Mouse (Mus musculus): ENCODE measurements at regions not wholly inside any gene's neighbourhood (a gene's known extent, or its start where the extent isn't known, plus 50 kb on each side); places are given as distances from the start of the nearest gene placed in this dataset.
"Not testable (repeated sequence)": the region's sequence is repeated elsewhere in the genome, so short reads cannot be mapped to it uniquely, and the experiment has no call there.

GRCm38 (mm10) chr10:96230391-96230790 lies 94.0 kb downstream of the Gm5426 start:
- H3K9me3 ChIP-seq = no peaks in the 10 kb centered on the region
- no peak overlapping the region for H3K4me3 ChIP-seq
- WGBS = 85% methylated on average over 8 of the region's 8 CpGs
- H3K36me3 ChIP-seq = no peaks in the 10 kb centered on the region
- no peak overlapping the region for H3K9ac ChIP-seq (replicated peaks)
- H3K27me3 ChIP-seq = no peaks in the 10 kb centered on the region
- H3K4me2 ChIP-seq (replicated peaks) = no peak overlapping the region
- H3K27ac ChIP-seq (replicated peaks) = no peak overlapping the region
- no peak for ATAC-seq (ENCODE audit: low FRiP score, low read depth)
- H3K4me1 ChIP-seq = peaks cover 3% of the 10 kb centered on the region; the same call in 1 of the 2 replicates

- Histone ChIP-seq H3K36me3 (no peaks in the 10 kb centered on the region), H3K4me2 (replicated peaks) (no peak overlapping the region), H3K4me3 (no peak overlapping the region), H3K9ac (replicated peaks) (no peak overlapping the region), H3K27me3 (no peaks in the 10 kb centered on the region), H3K9me3 (no peaks in the 10 kb centered on the region), H3K27ac (replicated peaks) (no peak overlapping the region), H3K4me1 (peaks cover 3% of the 10 kb centered on the region; the same call in 1 of the 2 replicates)
- WGBS = 87% methylated on average over 6 of the region's 6 CpGs
- no peak for ATAC-seq (ENCODE audit: low FRiP score, low read depth)
Measured at GRCm38 (mm10) chr10:96231309-96231708, 94.9 kb downstream of the Gm5426 start.

- WGBS = 54% methylated on average over 1 of the region's 1 CpGs
- Histone ChIP-seq H3K27me3 (no peaks in the 10 kb centered on the region), H3K9ac (replicated peaks) (no peak overlapping the region), H3K9me3 (no peaks in the 10 kb centered on the region), H3K36me3 (no peaks in the 10 kb centered on the region), H3K4me3 (no peak overlapping the region), H3K4me2 (replicated peaks) (no peak overlapping the region), H3K4me1 (peaks cover 3% of the 10 kb centered on the region; the same call in 1 of the 2 replicates), H3K27ac (replicated peaks) (no peak overlapping the region)
- no peak for ATAC-seq (ENCODE audit: low FRiP score, low read depth)
Measured at GRCm38 (mm10) chr10:96232889-96233288, 96.5 kb downstream of the Gm5426 start.

- Histone ChIP-seq H3K4me3 (no peak overlapping the region), H3K4me2 (replicated peaks) (no peak overlapping the region), H3K27me3 (no peaks in the 10 kb centered on the region), H3K9me3 (no peaks in the 10 kb centered on the region), H3K9ac (replicated peaks) (no peak overlapping the region), H3K27ac (replicated peaks) (no peak overlapping the region), H3K4me1 (peaks cover 3% of the 10 kb centered on the region; the same call in 1 of the 2 replicates), H3K36me3 (no peaks in the 10 kb centered on the region)
- 70% methylated on average over 10 of the region's 10 CpGs for WGBS
- ATAC-seq (ENCODE audit: low FRiP score, low read depth) = no peak
Measured at GRCm38 (mm10) chr10:96234564-96235412, 98.4 kb downstream of the Gm5426 start.

GRCm38 (mm10) chr10:96236031-96236430 lies 99.6 kb downstream of the Gm5426 start:
- H3K27me3 ChIP-seq; ATAC-seq (ENCODE audit: low FRiP score, low read depth); H3K4me3 ChIP-seq; H3K9me3 ChIP-seq; H3K27ac ChIP-seq (replicated peaks); H3K4me2 ChIP-seq (replicated peaks); H3K36me3 ChIP-seq; H3K9ac ChIP-seq (replicated peaks); H3K4me1 ChIP-seq: not testable (repeated sequence)
- 83% methylated on average over 4 of the region's 4 CpGs for WGBS

- H3K4me3 ChIP-seq = no peak overlapping the region
- H3K9ac ChIP-seq (replicated peaks) = no peak overlapping the region
- no peaks in the 10 kb centered on the region for H3K27me3 ChIP-seq
- H3K36me3 ChIP-seq = no peaks in the 10 kb centered on the region
- whole genome bisulfite sequencing = 93% methylated on average over 6 of the region's 6 CpGs
- ATAC-seq (ENCODE audit: low FRiP score, low read depth) = no peak
- no peaks in the 10 kb centered on the region for H3K9me3 ChIP-seq
- H3K4me2 ChIP-seq (replicated peaks) = no peak overlapping the region
- H3K4me1 ChIP-seq = peaks cover 3% of the 10 kb centered on the region; the same call in 1 of the 2 replicates
- no peak overlapping the region for H3K27ac ChIP-seq (replicated peaks)
Measured at GRCm38 (mm10) chr10:96236777-96237373, 100.5 kb downstream of the Gm5426 start.

GRCm38 (mm10) chr10:96237572-96238130 lies 101.2 kb downstream of the Gm5426 start:
- Histone ChIP-seq H3K9ac (replicated peaks) (no peak overlapping the region), H3K4me2 (replicated peaks) (no peak overlapping the region), H3K36me3 (no peaks in the 10 kb centered on the region), H3K27me3 (no peaks in the 10 kb centered on the region), H3K27ac (replicated peaks) (no peak overlapping the region), H3K4me3 (no peak overlapping the region), H3K9me3 (0 out of 2 replicates have a peak, but pooled peaks cover 2% of the 10 kb centered on the region), H3K4me1 (peaks cover 3% of the 10 kb centered on the region; the same call in 1 of the 2 replicates)
- WGBS = 93% methylated on average over 5 of the region's 5 CpGs
- ATAC-seq (ENCODE audit: low FRiP score, low read depth) = no peak

- 0 out of 2 replicates have a peak, but pooled peaks cover 2% of the 10 kb centered on the region for H3K9me3 ChIP-seq
- no peak for ATAC-seq (ENCODE audit: low FRiP score, low read depth)
- peaks cover 3% of the 10 kb centered on the region; the same call in 1 of the 2 replicates for H3K4me1 ChIP-seq
- no peak overlapping the region for H3K27ac ChIP-seq (replicated peaks)
- no peak overlapping the region for H3K4me2 ChIP-seq (replicated peaks)
- no peaks in the 10 kb centered on the region for H3K36me3 ChIP-seq
- no peak overlapping the region for H3K9ac ChIP-seq (replicated peaks)
- H3K27me3 ChIP-seq = no peaks in the 10 kb centered on the region
- H3K4me3 ChIP-seq = no peak overlapping the region
- WGBS = 92% methylated on average over 4 of the region's 4 CpGs
Measured at GRCm38 (mm10) chr10:96238251-96238650, 101.8 kb downstream of the Gm5426 start.

GRCm38 (mm10) chr10:96238850-96239249 lies 102.4 kb downstream of the Gm5426 start:
- H3K4me1 ChIP-seq = peaks cover 3% of the 10 kb centered on the region; the same call in 1 of the 2 replicates
- no peak overlapping the region for H3K9ac ChIP-seq (replicated peaks)
- 0 out of 2 replicates have a peak, but pooled peaks cover 2% of the 10 kb centered on the region for H3K9me3 ChIP-seq
- ATAC-seq (ENCODE audit: low FRiP score, low read depth) = no peak
- no peak overlapping the region for H3K4me2 ChIP-seq (replicated peaks)
- H3K27me3 ChIP-seq = no peaks in the 10 kb centered on the region
- no peak overlapping the region for H3K4me3 ChIP-seq
- H3K27ac ChIP-seq (replicated peaks) = no peak overlapping the region
- 91% methylated on average over 3 of the region's 3 CpGs for WGBS
- H3K36me3 ChIP-seq = no peaks in the 10 kb centered on the region

- H3K4me1 ChIP-seq = no peaks in the 10 kb centered on the region
- 0 out of 2 replicates have a peak, but pooled peaks cover 2% of the 10 kb centered on the region for H3K9me3 ChIP-seq
- no peaks in the 10 kb centered on the region for H3K27me3 ChIP-seq
- H3K36me3 ChIP-seq = no peaks in the 10 kb centered on the region
- no peak overlapping the region for H3K4me2 ChIP-seq (replicated peaks)
- no peak overlapping the region for H3K27ac ChIP-seq (replicated peaks)
- H3K9ac ChIP-seq (replicated peaks) = no peak overlapping the region
- WGBS = 91% methylated on average over 4 of the region's 4 CpGs
- H3K4me3 ChIP-seq = no peak overlapping the region
- no peak for ATAC-seq (ENCODE audit: low FRiP score, low read depth)
Measured at GRCm38 (mm10) chr10:96240591-96240990, 104.2 kb downstream of the Gm5426 start.

GRCm38 (mm10) chr10:96253671-96254070 lies 117.3 kb downstream of the Gm5426 start:
- no peaks in the 10 kb centered on the region for H3K27me3 ChIP-seq
- no peak overlapping the region for H3K9ac ChIP-seq (replicated peaks)
- no peaks in the 10 kb centered on the region for H3K36me3 ChIP-seq
- H3K4me3 ChIP-seq = no peak overlapping the region
- ATAC-seq (ENCODE audit: low FRiP score, low read depth) = no peak
- H3K27ac ChIP-seq (replicated peaks) = no peak overlapping the region
- H3K9me3 ChIP-seq = no peaks in the 10 kb centered on the region
- H3K4me1 ChIP-seq = no peaks in the 10 kb centered on the region
- no peak overlapping the region for H3K4me2 ChIP-seq (replicated peaks)

GRCm38 (mm10) chr10:96254250-96254862 lies 118.0 kb downstream of the Gm5426 start:
- ATAC-seq (ENCODE audit: low FRiP score, low read depth) = no peak
- H3K4me2 ChIP-seq (replicated peaks) = no peak overlapping the region
- H3K9ac ChIP-seq (replicated peaks) = no peak overlapping the region
- H3K4me1 ChIP-seq = no peaks in the 10 kb centered on the region
- H3K9me3 ChIP-seq = no peaks in the 10 kb centered on the region
- no peaks in the 10 kb centered on the region for H3K36me3 ChIP-seq
- WGBS = 82% methylated on average over 2 of the region's 2 CpGs
- H3K27me3 ChIP-seq = no peaks in the 10 kb centered on the region
- no peak overlapping the region for H3K27ac ChIP-seq (replicated peaks)
- no peak overlapping the region for H3K4me3 ChIP-seq
